Mouse (Mus musculus) midbrain, embryonic 13.5 days (tissue): Measurements from ENCODE around the gene Pdxk. TPM values are rescaled to one million over a fixed set of nuclear protein-coding genes. Genes with fewer than 3 reads are reported as not detected.

Source experiments
- ATAC-seq: fragments of 200-750 bp; cut with Nextera tagmentation; 2 replicates; pipeline ENCODE4 v1.8.0; 2017; ENCODE audit warnings: mild to moderate bottlenecking, moderate TSS enrichment, moderate library complexity
- H3K27ac ChIP-seq: fragments of 300-500 bp; sonication (generic); 2 replicates; pipeline ENCODE4 v1.5.1; 2015; ENCODE audit warnings: inconsistent platforms, mild to moderate bottlenecking, moderate library complexity
- H3K27me3 ChIP-seq: fragments of 300-500 bp; sonication (generic); 2 replicates; pipeline ENCODE4 v1.6.1; 2015; ENCODE audit warnings: mild to moderate bottlenecking, inconsistent platforms
- H3K36me3 ChIP-seq: fragments of 300-500 bp; sonication (generic); 2 replicates; pipeline ENCODE4 v1.6.1; 2015; ENCODE audit warnings: mild to moderate bottlenecking, inconsistent platforms
- H3K4me1 ChIP-seq: fragments of 300-500 bp; sonication (generic); replicated peaks from 2 replicates; pipeline ENCODE4 v1.6.1; 2015; ENCODE audit warnings: inconsistent platforms
- H3K4me2 ChIP-seq: fragments of 300-500 bp; sonication (generic); replicated peaks from 2 replicates; pipeline ENCODE4 v1.6.1; 2015; ENCODE audit warnings: moderate library complexity, mild to moderate bottlenecking, inconsistent platforms
- H3K4me3 ChIP-seq: fragments of 300-500 bp; sonication (generic); replicated peaks from 2 replicates; pipeline ENCODE4 v1.5.1; 2015; ENCODE audit warnings: mild to moderate bottlenecking, inconsistent platforms
- H3K9ac ChIP-seq: fragments of 300-500 bp; sonication (generic); replicated peaks from 2 replicates; pipeline ENCODE4 v1.6.1; 2015; ENCODE audit warnings: mild to moderate bottlenecking, inconsistent platforms
- H3K9me3 ChIP-seq: fragments of 300-500 bp; sonication (generic); 2 replicates; pipeline ENCODE4 v1.6.1; 2016; ENCODE audit warnings: mild to moderate bottlenecking, inconsistent platforms
- WGBS: fragments of 180-500 bp; shearing (Covaris S2); methylation state at CpG from one replicate; pipeline ENCODE4 v1.1.7; 2015; 5-methylcytosine and 5-hydroxymethylcytosine counted together
- microRNA-seq: library from miRNA; unstranded; fragments of <30 nt; microRNA quantifications from one replicate; pipeline ENCODE4, GENCODE M21; 2016
- polyA plus RNA-seq: library from polyadenylated mRNA; unstranded; fragments of >200 nt; fragmentation: Nextera tagmentation; extraction: Ambion mirVana; gene quantifications from 2 replicates; pipeline ENCODE4 v1.2.1, GENCODE M21; 2015

The Pdxk gene
- polyA plus RNA-seq, 1 experiment from 2014 or later = 16.6 TPM

GRCm38 (mm10) chr10:78392072-78392471 is 72.7 kb downstream of the Pdxk start:
- WGBS = 4% methylated on average over 18 of the region's 18 CpGs
- Histone ChIP-seq H3K4me2 (no peak overlapping the region), H3K36me3 (no peaks in the 10 kb centered on the region), H3K9me3 (no peaks in the 10 kb centered on the region), H3K9ac (no peak overlapping the region), H3K27ac (no peak overlapping the region), H3K4me1 (peaks cover 12% of the 10 kb centered on the region), H3K4me3 (no peak overlapping the region), H3K27me3 (peaks cover 41% of the 10 kb centered on the region)
- no peak for ATAC-seq

DNA sequence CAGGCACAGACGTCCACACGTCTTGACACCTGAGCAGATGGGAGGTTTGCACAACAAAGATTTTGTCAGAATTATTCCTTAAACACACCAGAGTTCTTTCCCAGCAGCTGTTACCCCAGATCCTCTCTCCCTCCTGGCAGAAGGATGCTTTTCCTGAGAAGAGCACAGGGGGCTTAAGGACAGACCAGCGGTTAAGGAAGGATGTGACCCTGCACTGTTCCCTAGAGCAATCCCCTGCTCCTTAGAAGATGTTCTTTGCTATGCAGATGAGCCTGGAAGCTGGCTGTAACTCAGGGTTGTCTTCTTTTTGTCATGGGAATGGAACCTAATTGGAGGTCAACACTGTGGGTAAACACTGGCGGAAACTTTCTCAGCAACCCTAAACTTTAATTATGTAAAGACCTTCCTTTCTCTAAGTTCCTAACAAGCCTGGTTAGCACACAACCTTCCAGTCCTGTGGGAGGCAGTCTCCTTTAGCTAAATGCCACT is 73.7 kb downstream of the Pdxk start:
- peaks cover 7% of the 10 kb centered on the region for H3K4me1 ChIP-seq
- no peaks in the 10 kb centered on the region for H3K36me3 ChIP-seq
- no peak overlapping the region for H3K4me2 ChIP-seq
- WGBS = 17% methylated on average over 4 of the region's 4 CpGs
- peaks cover 41% of the 10 kb centered on the region for H3K27me3 ChIP-seq
- no peak overlapping the region for H3K9ac ChIP-seq
- no peak overlapping the region for H3K27ac ChIP-seq
- ATAC-seq = no peak
- H3K9me3 ChIP-seq = no peaks in the 10 kb centered on the region
- no peak overlapping the region for H3K4me3 ChIP-seq

- Histone ChIP-seq H3K4me1 (no peaks in the 10 kb centered on the region), H3K9ac (no peak overlapping the region), H3K36me3 (no peaks in the 10 kb centered on the region), H3K4me3 (no peak overlapping the region), H3K4me2 (no peak overlapping the region), H3K9me3 (no peaks in the 10 kb centered on the region), H3K27ac (no peak overlapping the region), H3K27me3 (peaks cover 41% of the 10 kb centered on the region)
- WGBS = 68% methylated on average over 20 of the region's 20 CpGs
- no peak for ATAC-seq
Observed at GRCm38 (mm10) chr10:78388216-78388980, 76.4 kb downstream of the Pdxk start.

Small RNA genes within 50 kb of the gene (microRNA-seq; reads per million reads assigned to microRNA genes)
- gene Mir6410 (not detected), gene Mir6907 (2.5 reads per million, percentile 7 among the genes with 10 or more reads in this experiment), gene Mir6908 (not detected)

Other genes starting within 250 kb of the Pdxk start
- 21.3 and 26.7 TPM in 2 replicates for gene Trappc10, start 220.3 kb downstream of the Pdxk start, polyA plus RNA-seq
- gene Agpat3, start 112.5 kb downstream of the Pdxk start, polyA plus RNA-seq = 39.3 and 50.9 TPM in 2 replicates
- gene Rrp1, start 51.9 kb downstream of the Pdxk start, polyA plus RNA-seq = 363 and 377 TPM in 2 replicates
- 91.6 and 97.8 TPM in 2 replicates for gene Cstb, start 39.3 kb downstream of the Pdxk start, polyA plus RNA-seq
- gene Olfr1358, start 52.5 kb upstream of the Pdxk start, polyA plus RNA-seq = not detected in 2 replicates
- 49.6 and 50.0 TPM in 2 replicates for gene Ilvbl, start 109.4 kb upstream of the Pdxk start, polyA plus RNA-seq
- gene Syde1, start 127.0 kb upstream of the Pdxk start, polyA plus RNA-seq = 4.1 and 4.9 TPM in 2 replicates
- not detected in 2 replicates for gene Olfr1357, start 153.1 kb upstream of the Pdxk start, polyA plus RNA-seq